Mouse (Mus musculus): Measurements from ENCODE around the gene Ctla4.

DNA sequence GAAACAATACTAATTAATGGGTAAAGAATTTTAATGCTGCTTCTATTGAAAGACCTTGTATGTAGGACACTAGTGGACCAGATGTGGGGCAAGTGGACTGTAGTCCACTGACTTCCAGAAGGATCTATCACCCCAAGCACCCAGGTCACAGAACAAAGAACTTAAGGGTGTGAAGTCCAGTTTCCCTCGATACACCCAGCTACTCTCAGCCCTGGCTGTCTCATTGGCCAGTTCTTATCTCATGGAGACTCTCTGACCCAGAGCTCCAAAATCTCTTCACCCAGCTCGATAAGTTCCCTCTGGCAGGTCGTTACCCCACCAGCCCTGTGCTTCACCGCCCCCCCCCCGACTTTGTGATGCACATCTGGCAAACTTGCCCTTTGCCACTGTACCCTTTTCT lies 20.8 kb upstream of the Ctla4 start:
- TF ChIP-seq CTCF (IDR thresholded peaks at IDR 0.05; ENCODE audit: borderline replicate concordance, control insufficient read depth, extremely low read depth, insufficient read depth, low read length, poor library complexity) (no peak), POLR2A (IDR thresholded peaks at IDR 0.05; ENCODE audit: control insufficient read depth, extremely low read depth, insufficient read depth, low read length, poor library complexity) (no peak)

Measured in thymus, adult 2 months (tissue).